Mouse (Mus musculus) spleen, postnatal 14 days (tissue): ENCODE results near the gene Acvr1.

Experiments used
- DNase-seq, 2 experiments: peaks; one replicate each; pipeline ENCODE4 v3.0.0; 2021 to 2022; ENCODE audit warnings: low spot score in 2 of 2

Gene Acvr1

GRCm38 (mm10) chr2:58557045-58557845 lies 9.7 kb downstream of the Acvr1 start:
- DNase-seq = no peak

- DNase-seq = no peak
Observed at GRCm38 (mm10) chr2:58552296-58552695, 14.7 kb downstream of the Acvr1 start.

- DNase-seq = no peak
Observed at GRCm38 (mm10) chr2:58551866-58552265, 15.1 kb downstream of the Acvr1 start.

- no peak for DNase-seq
Observed at GRCm38 (mm10) chr2:58550488-58550887, 16.5 kb downstream of the Acvr1 start.

GRCm38 (mm10) chr2:58549960-58550359 lies 17.0 kb downstream of the Acvr1 start:
- no peak for DNase-seq

GRCm38 (mm10) chr2:58548943-58549342 lies 18.0 kb downstream of the Acvr1 start:
- no peak for DNase-seq

- no peak for DNase-seq
Observed at GRCm38 (mm10) chr2:58546264-58546663, 20.7 kb downstream of the Acvr1 start.

- no peak for DNase-seq
Observed at GRCm38 (mm10) chr2:58544368-58544767, 22.6 kb downstream of the Acvr1 start.

- DNase-seq = no peak
Observed at GRCm38 (mm10) chr2:58543252-58543651, 23.7 kb downstream of the Acvr1 start.

- no peak for DNase-seq
Observed at GRCm38 (mm10) chr2:58538196-58538595, 28.8 kb downstream of the Acvr1 start.

- no peak for DNase-seq
Observed at GRCm38 (mm10) chr2:58536796-58537195, 30.2 kb downstream of the Acvr1 start.

GRCm38 (mm10) chr2:58535233-58535632 lies 31.7 kb downstream of the Acvr1 start:
- DNase-seq = no peak

GRCm38 (mm10) chr2:58534379-58534778 lies 32.6 kb downstream of the Acvr1 start:
- DNase-seq = no peak

- no peak for DNase-seq
Observed at GRCm38 (mm10) chr2:58533521-58534001, 33.4 kb downstream of the Acvr1 start.

GRCm38 (mm10) chr2:58532260-58532850 lies 34.6 kb downstream of the Acvr1 start:
- DNase-seq = peak in 1 of 2 experiments; percentile 2

GRCm38 (mm10) chr2:58530521-58530920 lies 36.4 kb downstream of the Acvr1 start:
- DNase-seq = no peak

- no peak for DNase-seq
Observed at GRCm38 (mm10) chr2:58529860-58530440, 37.0 kb downstream of the Acvr1 start.

GRCm38 (mm10) chr2:58529384-58529783 lies 37.6 kb downstream of the Acvr1 start:
- DNase-seq = no peak

- no peak for DNase-seq
Observed at GRCm38 (mm10) chr2:58527786-58528185, 39.2 kb downstream of the Acvr1 start.

GRCm38 (mm10) chr2:58524356-58524755 lies 42.6 kb downstream of the Acvr1 start:
- no peak for DNase-seq

- DNase-seq = no peak
Observed at GRCm38 (mm10) chr2:58523894-58524293, 43.1 kb downstream of the Acvr1 start.

- no peak for DNase-seq
Observed at GRCm38 (mm10) chr2:58523097-58523496, 43.9 kb downstream of the Acvr1 start.

GRCm38 (mm10) chr2:58521621-58522020 lies 45.3 kb downstream of the Acvr1 start:
- DNase-seq = no peak
